Mouse (Mus musculus): ENCODE measurements around the gene Cdh24.

The Cdh24 gene

GRCm38 (mm10) chr14:54641305-54641969 lies at the start of gene Cdh24:
Gene Cdh24, minus strand, starts transcription at chr14:54641364.
- peak; percentile 84 for DNase-seq (ENCODE audit: low spot score)

GRCm38 (mm10) chr14:54687251-54687650 lies 46.1 kb upstream of the Cdh24 start:
- no peak for DNase-seq (ENCODE audit: low spot score)

- peak; percentile 100 for DNase-seq (ENCODE audit: low spot score)
Measured at GRCm38 (mm10) chr14:54686522-54687143, 45.5 kb upstream of the Cdh24 start, which contains the start of gene Acin1. Gene Acin1, minus strand, starts transcription at chr14:54686931.

- DNase-seq (ENCODE audit: low spot score): no peak
Measured at GRCm38 (mm10) chr14:54686063-54686521, 44.9 kb upstream of the Cdh24 start, which contains the start of gene 1700123O20Rik. Gene 1700123O20Rik, plus strand, starts transcription at chr14:54686216.

- no peak for DNase-seq (ENCODE audit: low spot score)
Measured at GRCm38 (mm10) chr14:54685471-54685870, 44.3 kb upstream of the Cdh24 start.

- no peak for DNase-seq (ENCODE audit: low spot score)
Measured at GRCm38 (mm10) chr14:54682396-54682795, 41.2 kb upstream of the Cdh24 start.

- no peak for DNase-seq (ENCODE audit: low spot score)
Measured at GRCm38 (mm10) chr14:54678657-54679304, 37.6 kb upstream of the Cdh24 start.

GRCm38 (mm10) chr14:54676290-54676689 lies 35.1 kb upstream of the Cdh24 start:
- no peak for DNase-seq (ENCODE audit: low spot score)

GRCm38 (mm10) chr14:54674317-54674716 lies 33.2 kb upstream of the Cdh24 start:
- DNase-seq (ENCODE audit: low spot score): peak; percentile 19

GRCm38 (mm10) chr14:54669381-54669780 lies 28.2 kb upstream of the Cdh24 start:
- DNase-seq (ENCODE audit: low spot score): peak; percentile 27

- no peak for DNase-seq (ENCODE audit: low spot score)
Measured at GRCm38 (mm10) chr14:54664477-54665222, 23.5 kb upstream of the Cdh24 start.

GRCm38 (mm10) chr14:54660009-54660408 lies 18.8 kb upstream of the Cdh24 start:
- DNase-seq (ENCODE audit: low spot score): no peak

GRCm38 (mm10) chr14:54653496-54653895 lies 12.3 kb upstream of the Cdh24 start:
- peak; percentile 76 for DNase-seq (ENCODE audit: low spot score)

- DNase-seq (ENCODE audit: low spot score): no peak
Measured at GRCm38 (mm10) chr14:54652787-54653186, 11.6 kb upstream of the Cdh24 start.

- DNase-seq (ENCODE audit: low spot score): no peak
Measured at GRCm38 (mm10) chr14:54651556-54651955, 10.4 kb upstream of the Cdh24 start.

GRCm38 (mm10) chr14:54650621-54651454 lies 9.7 kb upstream of the Cdh24 start:
- peak; percentile 80 for DNase-seq (ENCODE audit: low spot score)

- DNase-seq (ENCODE audit: low spot score): no peak
Measured at GRCm38 (mm10) chr14:54647900-54648299, 6.7 kb upstream of the Cdh24 start.

GRCm38 (mm10) chr14:54646898-54647636 lies 5.9 kb upstream of the Cdh24 start:
- DNase-seq (ENCODE audit: low spot score): no peak

GRCm38 (mm10) chr14:54646455-54646854 lies 5.3 kb upstream of the Cdh24 start:
- no peak for DNase-seq (ENCODE audit: low spot score)

GRCm38 (mm10) chr14:54644294-54644693 lies 3.1 kb upstream of the Cdh24 start:
- no peak for DNase-seq (ENCODE audit: low spot score)

- no peak for DNase-seq (ENCODE audit: low spot score)
Measured at GRCm38 (mm10) chr14:54643011-54643410, 1.8 kb upstream of the Cdh24 start.
